Mouse (Mus musculus): ENCODE results near the gene Pdha2.

Pdha2 gene

DNA sequence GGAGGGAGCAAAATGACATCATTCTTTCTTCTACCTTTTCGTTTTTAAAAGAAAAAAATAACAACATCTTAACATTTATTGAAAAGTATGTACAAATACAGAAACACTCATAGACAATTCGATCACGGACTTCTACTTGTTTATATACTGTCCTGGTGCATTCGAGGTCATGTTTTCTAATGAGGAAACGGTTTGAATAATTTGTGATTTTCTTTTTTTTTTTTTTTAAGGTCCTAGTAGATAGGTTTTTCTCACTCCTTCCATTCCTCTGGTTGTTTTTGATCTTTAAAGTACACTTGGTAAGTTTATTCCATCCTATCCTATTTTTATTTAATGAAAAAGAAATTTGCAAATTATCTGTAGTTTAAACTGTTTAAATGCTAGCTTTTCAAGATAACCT lies at the start of gene Pdha2:
Gene Pdha2, minus strand, starts transcription at position 101 of the 400 bp plus-strand sequence.
- DNase-seq (ENCODE audit: low read depth, low spot score): no peak

DNA sequence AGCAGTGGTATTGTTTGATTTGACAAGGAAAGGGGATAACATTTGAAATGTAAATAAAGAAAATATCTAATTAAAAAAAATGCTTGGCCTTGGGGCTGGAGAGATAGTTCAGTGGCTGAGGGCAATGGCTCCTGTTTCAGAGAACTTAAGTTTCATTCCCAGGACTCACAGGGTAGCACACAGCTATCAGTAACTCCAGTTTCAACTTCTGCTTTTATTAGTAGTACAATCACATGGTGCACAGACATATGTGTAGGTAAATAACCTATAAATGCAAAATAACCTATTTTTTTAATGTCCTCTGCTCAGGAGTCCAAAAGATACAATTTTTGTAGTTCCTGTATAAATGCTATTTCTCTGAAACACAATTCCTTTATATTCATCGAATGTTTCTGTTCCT lies 48.4 kb upstream of the Pdha2 start:
- no peak for DNase-seq (ENCODE audit: low read depth, low spot score)

DNA sequence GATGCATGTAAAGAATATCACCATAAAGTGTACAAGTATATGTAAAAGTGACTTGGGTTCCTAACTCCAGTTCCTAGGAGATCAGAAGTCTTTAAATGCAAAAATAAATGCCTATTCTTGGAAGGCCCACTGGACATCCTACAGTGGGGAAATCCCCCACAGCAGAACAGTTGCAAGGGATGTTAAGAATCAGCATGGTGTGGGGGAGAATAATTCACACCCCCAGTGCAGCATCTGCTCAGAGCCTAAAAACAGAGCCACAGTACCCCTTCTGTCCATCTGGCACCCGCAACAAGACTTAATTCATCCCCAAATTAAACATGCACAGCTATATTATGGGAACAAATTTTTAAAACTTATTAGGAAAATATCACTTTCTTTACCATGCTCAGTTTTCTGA lies 39.3 kb upstream of the Pdha2 start:
- DNase-seq (ENCODE audit: low read depth, low spot score): no peak

DNA sequence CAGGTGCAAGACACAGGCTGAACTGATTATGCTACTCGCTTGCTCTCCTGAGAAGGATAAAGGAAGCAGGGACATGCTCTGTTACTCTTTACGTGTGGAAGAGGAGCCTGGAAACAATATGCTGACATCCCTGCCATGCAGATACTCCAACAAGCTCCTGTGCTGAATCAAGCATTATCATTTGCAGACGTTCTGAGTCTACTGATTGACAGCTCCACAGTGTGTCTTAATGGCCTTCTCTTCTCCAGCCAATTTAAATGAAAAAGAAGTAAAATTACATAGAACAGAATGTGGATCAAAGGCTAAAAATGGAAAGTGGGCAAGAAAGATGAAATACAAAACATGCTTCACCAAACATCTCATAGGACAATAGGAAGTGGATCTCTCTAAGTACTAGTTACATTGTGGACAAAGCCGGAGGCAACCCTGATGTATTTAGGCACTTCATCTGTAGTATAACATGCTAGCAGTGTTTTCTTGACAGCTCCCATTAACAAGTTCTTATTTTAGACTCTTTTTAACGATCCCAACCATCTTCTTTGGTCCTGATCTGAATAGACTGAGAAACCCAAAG lies 32.7 kb upstream of the Pdha2 start:
- no peak for DNase-seq (ENCODE audit: low read depth, low spot score)

DNA sequence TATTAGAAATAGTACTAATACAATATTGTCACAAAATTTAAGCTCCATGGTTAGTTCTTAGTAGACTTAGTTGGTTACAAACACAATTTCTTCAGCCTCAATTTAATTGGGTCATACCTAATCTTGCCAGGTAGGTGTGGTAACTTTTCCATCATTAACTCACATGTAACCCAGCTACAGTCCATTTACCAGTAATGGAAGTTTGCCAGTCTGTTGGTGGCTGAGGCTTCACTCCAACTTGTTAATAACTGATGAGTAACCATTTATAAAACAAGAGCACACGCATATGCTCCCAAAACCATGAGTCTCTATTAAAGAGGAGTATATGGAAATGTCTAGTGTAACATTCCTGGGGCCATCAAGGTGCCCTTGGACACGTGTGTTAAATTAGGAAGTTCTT lies 25.9 kb upstream of the Pdha2 start:
- DNase-seq (ENCODE audit: low read depth, low spot score): no peak

DNA sequence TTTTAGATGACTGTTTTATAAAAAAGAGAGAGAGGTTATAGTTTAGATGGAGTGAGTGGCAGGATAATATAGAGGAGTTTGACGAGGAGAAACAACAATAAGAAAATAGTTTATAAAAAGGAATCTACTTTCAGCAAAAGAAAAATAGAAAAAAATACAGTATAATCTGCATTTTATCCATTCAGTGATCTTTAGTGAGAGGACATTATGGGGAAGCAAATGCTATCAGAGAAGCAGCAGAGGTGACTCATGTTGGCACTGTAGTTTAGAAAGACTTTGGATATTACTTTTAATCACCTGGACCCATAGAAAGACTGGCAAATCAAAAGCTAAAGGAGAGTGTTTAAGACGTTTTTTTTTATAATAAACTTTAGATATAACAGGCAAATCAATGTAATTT lies 17.0 kb upstream of the Pdha2 start:
- no peak for DNase-seq (ENCODE audit: low read depth, low spot score)

DNA sequence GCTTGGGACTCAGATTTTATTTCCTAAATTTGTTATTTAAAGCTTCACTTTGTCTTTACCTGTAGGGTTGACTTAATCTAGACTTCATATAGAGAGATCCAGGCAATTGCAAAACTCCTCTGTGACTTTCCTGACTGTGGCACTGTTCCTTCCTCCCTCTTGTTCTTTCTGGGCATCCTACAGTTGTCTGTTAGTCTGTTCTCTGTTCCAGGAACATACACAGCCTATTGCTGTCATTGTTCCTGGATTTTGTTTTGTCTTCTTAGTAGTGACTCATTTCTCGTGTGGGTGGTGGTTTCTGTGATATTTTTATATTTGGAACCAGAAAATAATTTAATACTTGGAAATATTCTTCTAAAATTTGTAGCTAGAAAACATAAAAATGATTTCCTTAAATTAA lies 10.2 kb upstream of the Pdha2 start:
- no peak for DNase-seq (ENCODE audit: low read depth, low spot score)

DNA sequence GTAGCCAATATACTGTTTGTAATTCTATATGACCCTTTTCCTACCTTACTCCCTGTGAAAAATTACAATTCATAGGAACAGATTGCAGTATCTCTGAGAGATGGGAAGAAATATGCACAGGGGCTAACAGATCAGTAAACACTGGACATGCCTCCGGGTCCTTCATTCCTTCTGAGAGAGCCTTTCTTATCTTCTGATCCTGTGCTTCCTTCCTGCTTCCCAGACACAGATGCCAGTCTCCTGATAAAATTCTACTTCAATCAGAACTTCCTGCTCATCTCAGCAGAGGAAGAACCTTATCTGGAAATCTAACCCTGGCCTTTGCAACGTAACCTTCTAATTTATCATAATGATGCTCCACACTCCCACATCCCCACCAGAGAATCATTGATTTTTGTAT lies 6.4 kb upstream of the Pdha2 start:
- DNase-seq (ENCODE audit: low read depth, low spot score): no peak

DNA sequence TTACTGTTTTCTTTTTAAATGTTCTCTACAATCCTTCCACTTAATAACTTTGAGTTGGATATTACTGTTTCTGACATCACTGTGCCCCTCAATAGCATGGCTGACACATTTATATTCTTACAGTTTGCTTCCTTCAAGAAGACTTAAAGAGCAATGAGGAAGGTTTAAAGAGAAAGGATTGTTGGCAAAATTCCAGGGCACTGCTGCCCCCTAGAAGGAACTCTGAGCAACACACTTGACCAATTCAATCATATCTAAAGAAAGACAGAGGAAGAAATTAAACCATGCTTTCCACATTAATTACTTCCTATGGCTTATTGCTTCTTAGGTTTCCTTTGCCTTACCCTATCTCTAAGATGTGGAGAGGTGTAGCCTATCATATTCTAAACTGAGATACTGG lies 4.8 kb upstream of the Pdha2 start:
- peak; percentile 25 for DNase-seq (ENCODE audit: low read depth, low spot score)

DNA sequence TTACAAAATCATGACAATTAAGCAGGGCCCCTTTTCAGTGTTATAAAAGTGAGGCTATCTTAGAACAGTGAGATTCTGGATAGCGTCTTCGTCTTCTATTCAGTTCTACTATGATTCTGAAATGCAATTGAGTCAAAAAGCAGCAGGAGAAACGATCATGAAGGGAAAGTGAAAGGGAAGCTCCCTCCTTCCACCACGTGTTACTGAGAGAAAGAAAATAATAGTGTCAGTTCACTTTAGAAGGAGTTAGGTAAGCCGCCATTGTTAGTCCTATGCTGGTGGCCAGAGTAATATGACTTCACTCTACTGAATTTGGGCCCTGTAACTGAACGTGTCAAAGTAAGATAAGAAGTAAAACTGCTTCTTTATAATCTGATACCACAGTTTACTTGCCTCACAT lies 4.1 kb upstream of the Pdha2 start:
- no peak for DNase-seq (ENCODE audit: low read depth, low spot score)

DNA sequence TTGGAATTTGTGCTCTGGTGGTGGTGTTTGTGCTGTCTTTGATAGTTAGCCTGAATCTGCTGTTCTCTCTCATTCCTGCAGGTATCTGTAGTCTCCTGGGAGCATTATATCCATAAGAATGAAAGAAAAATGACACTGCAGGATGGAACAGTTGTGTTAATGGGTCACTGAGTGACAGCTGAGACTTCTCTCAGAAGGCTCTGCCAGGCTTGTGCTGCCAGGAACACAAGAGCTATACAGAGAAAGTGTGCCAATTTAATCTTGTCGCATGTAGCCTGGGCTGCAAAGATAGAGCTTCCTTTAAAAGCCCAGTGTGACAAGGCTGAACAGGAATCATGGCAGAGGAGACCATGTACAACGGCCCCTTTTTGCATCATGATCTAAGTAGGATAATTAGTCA lies 2.6 kb upstream of the Pdha2 start:
- no peak for DNase-seq (ENCODE audit: low read depth, low spot score)

DNA sequence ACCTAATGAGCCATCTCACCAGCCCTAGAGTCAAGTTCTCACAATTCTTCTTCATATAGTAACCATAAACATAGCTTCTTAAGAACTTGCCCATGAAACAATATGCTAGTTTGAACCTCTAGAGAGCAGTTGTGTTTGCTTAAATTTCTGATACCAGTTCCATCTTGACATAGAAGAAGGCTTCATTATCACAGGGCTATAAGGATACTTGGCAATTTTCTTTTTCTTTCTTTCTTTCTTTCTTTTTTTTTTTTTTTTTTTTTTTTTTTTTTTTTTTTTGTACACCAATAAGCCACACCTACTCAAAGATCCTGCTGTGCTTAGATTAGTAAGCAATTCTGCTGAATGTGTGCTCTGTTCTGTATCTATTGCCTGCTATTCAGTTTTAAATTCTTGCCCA lies 2.0 kb upstream of the Pdha2 start:
- no peak for DNase-seq (ENCODE audit: low read depth, low spot score)

DNA sequence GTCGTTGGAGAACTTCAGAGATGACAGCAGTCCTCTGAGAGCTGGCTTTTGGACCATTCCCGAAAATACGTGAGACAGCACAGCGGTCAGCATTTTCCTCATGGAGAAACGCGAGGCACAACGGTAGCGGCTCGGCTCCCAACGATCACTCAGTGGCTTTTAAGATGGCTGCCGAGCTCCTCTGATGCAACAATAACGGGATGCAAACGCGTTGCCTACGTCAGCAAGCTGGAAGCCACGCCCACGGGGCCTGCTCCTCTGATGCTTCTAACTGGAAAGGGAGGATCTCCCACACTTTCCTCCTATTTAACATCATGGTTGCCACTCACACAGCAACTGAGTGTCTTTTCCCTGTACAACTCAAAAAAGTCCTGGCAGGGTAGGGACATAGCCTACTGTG lies 511 bp downstream of the Pdha2 start:
- no peak for DNase-seq (ENCODE audit: low read depth, low spot score)

DNA sequence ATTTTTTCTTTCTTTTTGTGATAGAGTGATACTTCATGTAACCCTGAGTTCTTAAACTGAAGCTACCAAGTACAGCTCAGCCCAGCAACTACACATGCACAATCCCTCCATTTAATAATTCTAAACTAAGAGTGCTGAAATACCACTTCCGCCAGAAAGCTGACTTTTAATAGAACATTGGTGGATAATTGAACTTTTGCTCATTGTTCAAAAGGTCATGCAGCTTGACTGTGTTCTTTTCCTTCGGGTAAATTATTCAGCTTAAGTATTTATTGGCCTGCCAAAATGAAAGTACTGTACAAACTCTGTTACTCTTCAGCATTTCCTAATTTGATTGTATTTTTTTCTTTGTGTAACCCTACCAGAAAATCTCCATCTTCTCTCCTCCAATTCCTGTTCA lies 10.4 kb downstream of the Pdha2 start:
- DNase-seq (ENCODE audit: low read depth, low spot score): no peak

DNA sequence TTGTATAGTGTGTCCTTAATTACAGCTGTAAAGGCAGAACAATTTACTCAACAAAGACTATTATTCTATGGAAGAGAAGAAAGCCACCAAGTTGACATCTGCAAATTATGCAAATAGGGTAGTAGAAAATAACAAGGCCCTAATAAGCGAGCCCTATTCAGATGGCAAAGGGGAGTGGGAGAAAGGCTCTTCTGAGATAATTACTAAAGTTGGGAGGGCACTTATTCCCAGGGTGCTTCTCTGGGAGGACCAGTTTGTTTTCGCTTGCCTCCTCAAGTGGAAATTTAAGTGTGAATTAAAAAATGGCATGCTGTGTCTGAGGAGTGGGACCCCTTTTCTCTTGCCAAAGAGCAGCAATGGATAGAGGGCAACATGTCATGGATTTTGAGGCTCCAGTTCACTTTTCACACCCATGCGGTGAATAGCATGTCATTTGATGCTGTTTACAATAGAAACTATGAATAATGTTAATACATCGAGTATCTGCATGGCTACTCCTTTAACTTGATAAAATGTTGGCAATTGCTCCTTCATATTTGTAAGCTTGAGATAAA lies 14.8 kb downstream of the Pdha2 start:
- DNase-seq (ENCODE audit: low read depth, low spot score): no peak

DNA sequence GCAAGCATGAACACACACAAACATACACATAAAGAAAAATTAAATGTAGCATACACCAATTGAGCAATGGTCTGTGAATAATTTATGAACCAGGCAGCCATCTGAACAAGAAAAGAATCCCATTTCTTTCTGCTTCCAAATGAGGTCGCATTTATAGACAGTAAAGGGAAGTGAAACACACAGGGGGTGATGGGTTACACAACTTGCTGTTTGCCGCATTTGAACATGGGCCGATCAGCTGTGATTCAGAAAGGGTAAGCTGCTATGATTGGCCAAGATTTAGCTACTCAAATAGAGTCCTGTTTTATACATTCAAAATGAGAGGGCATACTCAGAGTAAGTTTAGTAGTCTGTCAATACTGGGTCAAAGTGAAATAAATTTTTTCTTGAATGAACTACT lies 20.5 kb downstream of the Pdha2 start:
- no peak for DNase-seq (ENCODE audit: low read depth, low spot score)

DNA sequence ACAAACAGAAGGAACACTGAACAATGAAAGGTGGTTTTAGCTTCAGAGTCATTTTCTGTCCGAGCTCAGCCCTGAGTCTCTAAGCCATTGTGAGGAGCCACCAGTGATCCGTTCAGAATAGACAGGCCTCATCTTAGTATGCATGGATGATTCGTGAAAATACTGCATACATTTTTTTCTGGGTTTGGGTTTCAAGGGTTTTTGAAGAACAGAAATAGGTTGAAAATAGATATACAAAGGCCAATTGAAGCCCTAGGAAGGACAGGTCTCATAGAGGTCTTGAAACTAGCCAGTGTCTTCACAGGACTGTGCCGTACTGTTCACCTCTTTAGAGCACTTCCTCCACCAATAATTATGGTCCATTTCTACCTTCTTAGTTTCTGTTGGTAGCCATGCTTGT lies 21.7 kb downstream of the Pdha2 start:
- no peak for DNase-seq (ENCODE audit: low read depth, low spot score)

DNA sequence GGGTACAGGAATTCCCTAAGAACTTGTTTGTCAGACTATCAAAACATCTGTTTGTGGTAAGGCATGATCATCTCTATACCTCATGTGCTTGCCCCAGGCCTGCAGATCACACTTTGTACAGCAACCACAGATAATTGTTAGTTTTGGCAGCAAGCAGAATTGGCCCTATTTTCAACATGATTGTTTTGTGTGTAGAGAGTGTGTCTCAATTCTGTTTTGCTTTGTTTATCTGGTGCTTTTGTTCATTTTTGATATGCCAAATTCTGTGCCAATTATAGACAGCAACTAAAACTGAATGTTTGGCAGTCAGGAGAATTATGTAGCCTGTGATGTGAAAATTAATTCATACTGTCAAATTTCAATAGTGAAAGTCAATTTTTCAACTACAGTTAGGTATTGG lies 51.2 kb downstream of the Pdha2 start:
- DNase-seq (ENCODE audit: low read depth, low spot score): no peak
